Mouse (Mus musculus) heart, embryonic 10.5 days (tissue): ENCODE results near the gene Mast3. TPM values are rescaled to one million over a fixed set of nuclear protein-coding genes. Genes with fewer than 3 reads are reported as not detected.
A peak's percentile ranks its signal among the peaks of the same experiment; 100 is the strongest.

ENCODE experiments used
- DNase-seq: peaks from one replicate; pipeline ENCODE4 v3.0.0-alpha.2; 2017; ENCODE audit warnings: low spot score
- H3K27ac ChIP-seq: fragments of 300-500 bp; sonication (generic); 2 replicates; pipeline ENCODE4 v1.5.1; 2016; ENCODE audit warnings: mild to moderate bottlenecking
- H3K27me3 ChIP-seq: fragments of 300-500 bp; sonication (generic); 2 replicates; pipeline ENCODE4 v1.6.1; 2016; ENCODE audit warnings: mild to moderate bottlenecking; ENCODE audit not compliant: poor library complexity, insufficient read depth, severe bottlenecking
- H3K36me3 ChIP-seq: fragments of 300-500 bp; sonication (generic); 2 replicates; pipeline ENCODE4 v1.6.1; 2016; ENCODE audit warnings: mild to moderate bottlenecking, moderate library complexity
- H3K4me1 ChIP-seq: fragments of 300-500 bp; sonication (generic); 2 replicates; pipeline ENCODE4 v1.6.1; 2016; ENCODE audit warnings: mild to moderate bottlenecking
- H3K4me3 ChIP-seq: fragments of 300-500 bp; sonication (generic); 2 replicates; pipeline ENCODE4 v1.5.1; 2016; ENCODE audit warnings: mild to moderate bottlenecking, moderate library complexity
- H3K9me3 ChIP-seq: fragments of 300-500 bp; sonication (generic); 2 replicates; pipeline ENCODE4 v1.6.1; 2016; ENCODE audit warnings: mild to moderate bottlenecking, moderate library complexity
- WGBS: fragments of 180-500 bp; shearing (Covaris S2); methylation state at CpG from one replicate; pipeline ENCODE4 v1.1.7; 2016; 5-methylcytosine and 5-hydroxymethylcytosine counted together
- polyA plus RNA-seq: library from polyadenylated mRNA; unstranded; fragments of >200 nt; fragmentation: Nextera tagmentation; extraction: Ambion mirVana; gene quantifications from 2 replicates; pipeline ENCODE4 v1.2.1, GENCODE M21; 2016

The Mast3 gene
- polyA plus RNA-seq, 1 experiment from 2014 or later: 9.3 TPM

GRCm38 (mm10) chr8:70768956-70769355 is 35.9 kb downstream of the Mast3 start:
- DNase-seq: no peak
- Histone ChIP-seq H3K27ac (no peak overlapping the region), H3K36me3 (peaks cover 61% of the 10 kb centered on the region), H3K9me3 (no peaks in the 10 kb centered on the region), H3K4me3 (no peak overlapping the region), H3K27me3 (peaks cover 34% of the 10 kb centered on the region; the same call in 1 of the 2 replicates), H3K4me1 (peaks cover 33% of the 10 kb centered on the region)
- 85% methylated on average over 16 of the region's 16 CpGs for WGBS

- 91% methylated on average over 32 of the region's 32 CpGs for WGBS
- Histone ChIP-seq H3K27ac (no peak overlapping the region), H3K4me1 (peaks cover 34% of the 10 kb centered on the region), H3K27me3 (peaks cover 34% of the 10 kb centered on the region; the same call in 1 of the 2 replicates), H3K36me3 (peaks cover 59% of the 10 kb centered on the region), H3K9me3 (no peaks in the 10 kb centered on the region), H3K4me3 (no peak overlapping the region)
- no peak for DNase-seq
These were observed 36.5 kb downstream of the Mast3 start for GRCm38 (mm10) chr8:70768231-70768776.

- Histone ChIP-seq H3K4me1 (peaks cover 34% of the 10 kb centered on the region), H3K36me3 (peaks cover 52% of the 10 kb centered on the region), H3K27ac (no peak overlapping the region), H3K27me3 (peaks cover 34% of the 10 kb centered on the region; the same call in 1 of the 2 replicates), H3K9me3 (no peaks in the 10 kb centered on the region), H3K4me3 (no peak overlapping the region)
- no peak for DNase-seq
- WGBS: 81% methylated on average over 6 of the region's 6 CpGs
These were observed 37.4 kb downstream of the Mast3 start for GRCm38 (mm10) chr8:70767503-70767902.

GRCm38 (mm10) chr8:70766571-70767440 is 38.0 kb downstream of the Mast3 start:
- 9% methylated on average over 21 of the region's 21 CpGs for WGBS
- peak; percentile 91 for DNase-seq
- peaks cover 45% of the 10 kb centered on the region for H3K36me3 ChIP-seq
- no peaks in the 10 kb centered on the region for H3K9me3 ChIP-seq
- peaks cover 34% of the 10 kb centered on the region; the same call in 1 of the 2 replicates for H3K27me3 ChIP-seq
- peaks cover 37% of the 10 kb centered on the region for H3K4me1 ChIP-seq
- peak overlapping the region; percentile 78 for H3K27ac ChIP-seq
- H3K4me3 ChIP-seq: peak overlapping the region; percentile 60

GRCm38 (mm10) chr8:70765838-70766570 is 38.9 kb downstream of the Mast3 start:
- no peak for DNase-seq
- H3K27me3 ChIP-seq: peaks cover 30% of the 10 kb centered on the region; the same call in 1 of the 2 replicates
- H3K4me3 ChIP-seq: peak overlapping the region; percentile 60
- 2% methylated on average over 34 of the region's 34 CpGs for WGBS
- peak overlapping the region; percentile 78 for H3K27ac ChIP-seq
- no peaks in the 10 kb centered on the region for H3K9me3 ChIP-seq
- peaks cover 37% of the 10 kb centered on the region for H3K36me3 ChIP-seq
- peaks cover 45% of the 10 kb centered on the region for H3K4me1 ChIP-seq

- WGBS: 64% methylated on average over 9 of the region's 9 CpGs
- Histone ChIP-seq H3K36me3 (peaks cover 31% of the 10 kb centered on the region), H3K9me3 (no peaks in the 10 kb centered on the region), H3K4me3 (peak overlapping the region; percentile 60), H3K27ac (0 out of 2 replicates have a peak overlapping the region, but pooled peaks have one; percentile 78), H3K27me3 (peaks cover 24% of the 10 kb centered on the region; the same call in 1 of the 2 replicates), H3K4me1 (peaks cover 50% of the 10 kb centered on the region)
- no peak for DNase-seq
These were observed 39.5 kb downstream of the Mast3 start for GRCm38 (mm10) chr8:70765329-70765728.

GRCm38 (mm10) chr8:70764676-70765075 is 40.2 kb downstream of the Mast3 start:
- peaks cover 23% of the 10 kb centered on the region; the same call in 1 of the 2 replicates for H3K27me3 ChIP-seq
- H3K27ac ChIP-seq: no peak overlapping the region
- no peak overlapping the region for H3K4me3 ChIP-seq
- no peak for DNase-seq
- 89% methylated on average over 13 of the region's 13 CpGs for WGBS
- H3K9me3 ChIP-seq: no peaks in the 10 kb centered on the region
- H3K36me3 ChIP-seq: peaks cover 25% of the 10 kb centered on the region
- peaks cover 56% of the 10 kb centered on the region for H3K4me1 ChIP-seq

- H3K27ac ChIP-seq: peak overlapping the region; percentile 37; the same call in 1 of the 2 replicates
- H3K27me3 ChIP-seq: peaks cover 23% of the 10 kb centered on the region; the same call in 1 of the 2 replicates
- H3K4me1 ChIP-seq: peaks cover 57% of the 10 kb centered on the region
- 50% methylated on average over 8 of the region's 8 CpGs for WGBS
- no peaks in the 10 kb centered on the region for H3K9me3 ChIP-seq
- peak; percentile 90 for DNase-seq
- H3K4me3 ChIP-seq: no peak overlapping the region
- peaks cover 21% of the 10 kb centered on the region for H3K36me3 ChIP-seq
These were observed 40.8 kb downstream of the Mast3 start for GRCm38 (mm10) chr8:70764026-70764425.

- peaks cover 63% of the 10 kb centered on the region for H3K4me1 ChIP-seq
- H3K9me3 ChIP-seq: no peaks in the 10 kb centered on the region
- DNase-seq: no peak
- no peak overlapping the region for H3K27ac ChIP-seq
- peaks cover 19% of the 10 kb centered on the region; the same call in 1 of the 2 replicates for H3K27me3 ChIP-seq
- H3K4me3 ChIP-seq: no peak overlapping the region
- peaks cover 20% of the 10 kb centered on the region for H3K36me3 ChIP-seq
- WGBS: 5% methylated on average over 3 of the region's 3 CpGs
These were observed 41.5 kb downstream of the Mast3 start for GRCm38 (mm10) chr8:70763354-70763753.

- 81% methylated on average over 1 of the region's 1 CpGs for WGBS
- DNase-seq: no peak
- H3K27ac ChIP-seq: peak overlapping the region; percentile 90; the same call in 1 of the 2 replicates
- H3K9me3 ChIP-seq: no peaks in the 10 kb centered on the region
- no peak overlapping the region for H3K4me3 ChIP-seq
- peaks cover 22% of the 10 kb centered on the region for H3K36me3 ChIP-seq
- peaks cover 65% of the 10 kb centered on the region for H3K4me1 ChIP-seq
- H3K27me3 ChIP-seq: peaks cover 8% of the 10 kb centered on the region; the same call in 1 of the 2 replicates
These were observed 42.7 kb downstream of the Mast3 start for GRCm38 (mm10) chr8:70762118-70762517.

- no peaks in the 10 kb centered on the region for H3K9me3 ChIP-seq
- peaks cover 53% of the 10 kb centered on the region for H3K4me1 ChIP-seq
- H3K27ac ChIP-seq: peak within 1 kb of the TSS; percentile 90
- WGBS: 2% methylated on average over 55 of the region's 55 CpGs
- DNase-seq: peak; percentile 100
- H3K27me3 ChIP-seq: 0 out of 2 replicates have a peak, but pooled peaks cover under 1% of the 10 kb centered on the region
- H3K4me3 ChIP-seq: peak within 1 kb of the TSS; percentile 84
- peaks cover 33% of the 10 kb centered on the region for H3K36me3 ChIP-seq
These were observed 44.0 kb downstream of the Mast3 start, which contains the start of gene Mpv17l2 for GRCm38 (mm10) chr8:70760775-70761406. Gene Mpv17l2 (minus strand): TSS chr8:70760946.

GRCm38 (mm10) chr8:70760350-70760749 is 44.5 kb downstream of the Mast3 start:
- no peak for DNase-seq
- Histone ChIP-seq H3K27ac (peak overlapping the region; percentile 90), H3K36me3 (peaks cover 33% of the 10 kb centered on the region), H3K9me3 (no peaks in the 10 kb centered on the region), H3K27me3 (0 out of 2 replicates have a peak, but pooled peaks cover 5% of the 10 kb centered on the region), H3K4me3 (peak overlapping the region; percentile 84), H3K4me1 (peaks cover 55% of the 10 kb centered on the region)
- WGBS: under 1% methylated on average over 22 of the region's 22 CpGs
